In genomic region chr13:45968206-45968605, GRCm38 (mm10) we compare ENCODE assay signal across 14 mouse cellular contexts.
"Had no signal": no experiment of that assay in that cellular context is flagged by ENCODE, and none has a peak within 500 bp of the region (broad histone marks: within the 10 kb centered on the region; RNA-seq: fewer than 3 reads in every experiment).

No protein-coding gene starts in this region.

- H3K27me3 ChIP-seq: lung, embryonic 15.5 days; neural tube, embryonic 12.5 days had no signal

- H3K9me3 ChIP-seq: liver, embryonic 15.5 days; lung, embryonic 15.5 days; midbrain, embryonic 10.5 days; midbrain, embryonic 12.5 days; neural tube, embryonic 12.5 days had no signal

- H3K27ac ChIP-seq: liver, embryonic 15.5 days; lung, embryonic 15.5 days; midbrain, embryonic 10.5 days; midbrain, embryonic 12.5 days; neural tube, embryonic 12.5 days had no signal

- DNase-seq: liver, postnatal 0 days; lung, adult 2 months; lung, postnatal 14 days; lung, postnatal 36 days; midbrain, embryonic 14.5 days; right cerebral cortex, postnatal 14 days; thymus, adult 18-20 months; thymus, postnatal 14 days; thymus, postnatal 36 days had no signal

- H3K4me3 ChIP-seq: liver, embryonic 15.5 days; lung, embryonic 15.5 days; midbrain, embryonic 10.5 days; midbrain, embryonic 12.5 days; neural tube, embryonic 12.5 days had no signal

- H3K9ac ChIP-seq: liver, embryonic 15.5 days; liver, postnatal 0 days; lung, embryonic 15.5 days; midbrain, embryonic 12.5 days; neural tube, embryonic 12.5 days had no signal

- H3K4me2 ChIP-seq: liver, embryonic 15.5 days; lung, embryonic 15.5 days; midbrain, embryonic 12.5 days; neural tube, embryonic 12.5 days had no signal

- H3K36me3 ChIP-seq: liver, embryonic 15.5 days; lung, embryonic 15.5 days; midbrain, embryonic 10.5 days; midbrain, embryonic 12.5 days; neural tube, embryonic 12.5 days had no signal
